Mouse (Mus musculus) ES-Bruce4 (cell line): ENCODE results near the gene Fcor.

Source experiments
- CTCF ChIP-seq: IDR thresholded peaks from one replicate; pipeline ENCODE4 v1.8.1; 2011; ENCODE audit warnings: low read depth, low read length
- POLR2A ChIP-seq: IDR thresholded peaks from one replicate; pipeline ENCODE4 v1.8.1; 2011; ENCODE audit warnings: low read length; ENCODE audit not compliant: insufficient read depth

DNA sequence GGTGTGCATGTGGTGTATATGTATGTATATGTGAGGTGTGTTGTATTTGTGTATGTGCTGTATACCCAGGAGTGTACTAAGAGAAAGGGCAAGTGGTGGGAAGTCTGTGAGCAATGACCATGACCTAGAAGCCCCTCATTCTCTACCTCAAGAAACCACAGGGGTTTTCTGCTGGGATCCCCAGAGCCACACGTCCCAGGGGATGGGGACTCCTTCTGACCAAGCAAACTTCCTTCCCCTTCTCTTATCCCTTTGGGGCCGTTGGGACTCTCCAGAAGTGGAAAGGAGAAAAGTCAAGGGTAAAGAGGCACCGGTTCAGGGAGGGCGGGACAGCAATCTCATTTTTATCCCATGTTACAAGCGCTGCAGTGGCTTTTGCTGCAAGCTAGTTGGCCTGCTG, 13.3 kb upstream of the Fcor start:
- no peak for TF ChIP-seq CTCF
- TF ChIP-seq POLR2A, result no peak
